Mouse (Mus musculus): Measurements from ENCODE around the gene Wwox. TPM values are rescaled to one million over a fixed set of nuclear protein-coding genes. Genes with fewer than 3 reads are reported as not detected.

Gene Wwox
- polyA plus RNA-seq, 1 experiment from 2014 or later: 16.0 TPM

GRCm38 (mm10) chr8:114681136-114681535, 241.7 kb downstream of the Wwox start:
- Histone ChIP-seq H3K27me3 (0 out of 2 replicates have a peak, but pooled peaks cover 7% of the 10 kb centered on the region), H3K4me1 (peaks cover 45% of the 10 kb centered on the region), H3K4me3 (replicated peaks) (no peak overlapping the region), H3K4me2 (no peak overlapping the region), H3K9me3 (replicated peaks) (no peaks in the 10 kb centered on the region), H3K9ac (no peak overlapping the region), H3K36me3 (no peaks in the 10 kb centered on the region), H3K27ac (peak overlapping the region; percentile 43)
- 41% methylated on average over 10 of the region's 10 CpGs for WGBS
- no peak for ATAC-seq (replicated peaks; ENCODE audit: low FRiP score)

DNA sequence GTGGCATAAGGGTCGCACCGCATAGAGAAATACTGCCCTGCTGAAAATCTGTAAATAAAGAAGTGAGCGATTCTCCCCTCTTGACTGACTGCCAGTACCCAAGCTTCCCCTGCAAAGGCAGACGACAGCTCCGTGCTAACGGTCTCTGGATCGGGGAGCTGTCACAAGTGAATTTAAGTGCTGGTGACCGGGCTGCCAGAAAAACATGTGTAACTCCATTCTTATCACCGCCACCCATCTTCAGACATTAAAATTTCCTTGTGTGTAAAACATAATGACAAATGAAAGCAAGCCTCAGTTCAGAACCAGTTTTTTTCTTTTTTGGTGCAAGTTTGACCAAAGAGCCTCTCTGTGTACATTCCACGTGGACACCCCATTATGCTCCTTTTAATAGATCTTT, 242.7 kb downstream of the Wwox start:
- WGBS: 33% methylated on average over 10 of the region's 10 CpGs
- ATAC-seq (replicated peaks; ENCODE audit: low FRiP score): no peak
- Histone ChIP-seq H3K27me3 (0 out of 2 replicates have a peak, but pooled peaks cover 7% of the 10 kb centered on the region), H3K9ac (no peak overlapping the region), H3K36me3 (no peaks in the 10 kb centered on the region), H3K4me2 (0 out of 2 replicates have a peak overlapping the region, but pooled peaks have one; percentile 14), H3K4me3 (replicated peaks) (no peak overlapping the region), H3K9me3 (replicated peaks) (no peaks in the 10 kb centered on the region), H3K27ac (no peak overlapping the region), H3K4me1 (peaks cover 43% of the 10 kb centered on the region)

GRCm38 (mm10) chr8:114684046-114684702, 244.7 kb downstream of the Wwox start:
- WGBS: 86% methylated on average over 11 of the region's 11 CpGs
- Histone ChIP-seq H3K4me3 (replicated peaks) (no peak overlapping the region), H3K27me3 (0 out of 2 replicates have a peak, but pooled peaks cover 7% of the 10 kb centered on the region), H3K9ac (no peak overlapping the region), H3K4me2 (no peak overlapping the region), H3K27ac (0 out of 2 replicates have a peak overlapping the region, but pooled peaks have one; percentile 22), H3K36me3 (no peaks in the 10 kb centered on the region), H3K9me3 (replicated peaks) (no peaks in the 10 kb centered on the region), H3K4me1 (peaks cover 33% of the 10 kb centered on the region)
- no peak for ATAC-seq (replicated peaks; ENCODE audit: low FRiP score)

- no peak overlapping the region for H3K9ac ChIP-seq
- ATAC-seq (replicated peaks; ENCODE audit: low FRiP score): no peak
- H3K4me1 ChIP-seq: peaks cover 11% of the 10 kb centered on the region
- H3K4me3 ChIP-seq (replicated peaks): no peak overlapping the region
- H3K27me3 ChIP-seq: 0 out of 2 replicates have a peak, but pooled peaks cover 4% of the 10 kb centered on the region
- no peak overlapping the region for H3K4me2 ChIP-seq
- H3K27ac ChIP-seq: no peak overlapping the region
- H3K9me3 ChIP-seq (replicated peaks): no peaks in the 10 kb centered on the region
- 82% methylated on average over 4 of the region's 4 CpGs for WGBS
- no peaks in the 10 kb centered on the region for H3K36me3 ChIP-seq
Observed at GRCm38 (mm10) chr8:114686462-114686861, 247.0 kb downstream of the Wwox start.

GRCm38 (mm10) chr8:114688732-114689131, 249.3 kb downstream of the Wwox start:
- WGBS: 78% methylated on average over 11 of the region's 11 CpGs
- ATAC-seq (replicated peaks; ENCODE audit: low FRiP score): no peak
- Histone ChIP-seq H3K4me3 (replicated peaks) (no peak overlapping the region), H3K27me3 (0 out of 2 replicates have a peak, but pooled peaks cover 4% of the 10 kb centered on the region), H3K4me1 (no peaks in the 10 kb centered on the region), H3K36me3 (no peaks in the 10 kb centered on the region), H3K9me3 (replicated peaks) (no peaks in the 10 kb centered on the region), H3K9ac (no peak overlapping the region), H3K27ac (no peak overlapping the region), H3K4me2 (no peak overlapping the region)

- Histone ChIP-seq H3K9me3 (replicated peaks) (no peaks in the 10 kb centered on the region), H3K4me1 (no peaks in the 10 kb centered on the region), H3K9ac (no peak overlapping the region), H3K27me3 (no peaks in the 10 kb centered on the region), H3K4me3 (replicated peaks) (no peak overlapping the region), H3K4me2 (no peak overlapping the region), H3K27ac (no peak overlapping the region), H3K36me3 (no peaks in the 10 kb centered on the region)
- WGBS: 70% methylated on average over 4 of the region's 4 CpGs
- ATAC-seq (replicated peaks; ENCODE audit: low FRiP score): no peak
Observed at GRCm38 (mm10) chr8:114694566-114695198, 255.2 kb downstream of the Wwox start.

DNA sequence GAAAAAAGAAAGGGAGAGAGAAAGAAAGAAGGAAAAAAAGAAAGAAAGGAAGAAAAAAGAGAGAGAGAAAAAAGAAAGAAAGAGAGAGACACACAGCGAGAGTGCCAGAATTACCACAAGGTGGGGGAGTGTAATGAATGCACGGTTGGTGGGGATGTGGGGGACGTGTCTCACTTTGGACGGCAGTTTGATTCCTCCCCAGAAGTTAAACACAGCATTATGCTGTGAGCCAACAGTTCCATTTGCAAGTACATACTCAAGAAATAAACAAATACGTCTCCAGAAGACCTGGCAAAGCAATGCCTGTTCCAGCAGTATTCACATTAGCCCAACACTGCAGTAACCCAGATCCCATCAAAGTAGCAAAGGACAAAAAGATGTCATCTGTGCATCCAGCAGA, 264.1 kb downstream of the Wwox start:
- Histone ChIP-seq H3K9me3 (replicated peaks) (no peaks in the 10 kb centered on the region), H3K27me3 (no peaks in the 10 kb centered on the region), H3K4me1 (peaks cover 19% of the 10 kb centered on the region), H3K4me2 (no peak overlapping the region), H3K9ac (no peak overlapping the region), H3K4me3 (replicated peaks) (no peak overlapping the region), H3K36me3 (no peaks in the 10 kb centered on the region), H3K27ac (no peak overlapping the region)
- 46% methylated on average over 5 of the region's 5 CpGs for WGBS
- no peak for ATAC-seq (replicated peaks; ENCODE audit: low FRiP score)

GRCm38 (mm10) chr8:114707538-114708138, 268.2 kb downstream of the Wwox start:
- H3K4me1 ChIP-seq: peaks cover 33% of the 10 kb centered on the region
- peak; percentile 89 for ATAC-seq (replicated peaks; ENCODE audit: low FRiP score)
- peak overlapping the region; percentile 81 for H3K27ac ChIP-seq
- WGBS: 7% methylated on average over 15 of the region's 15 CpGs
- no peak overlapping the region for H3K9ac ChIP-seq
- H3K4me3 ChIP-seq (replicated peaks): peak overlapping the region; percentile 25
- no peaks in the 10 kb centered on the region for H3K9me3 ChIP-seq (replicated peaks)
- 0 out of 2 replicates have a peak, but pooled peaks cover 3% of the 10 kb centered on the region for H3K36me3 ChIP-seq
- H3K4me2 ChIP-seq: peak overlapping the region; percentile 50
- no peaks in the 10 kb centered on the region for H3K27me3 ChIP-seq

- Histone ChIP-seq H3K4me1 (peaks cover 26% of the 10 kb centered on the region), H3K4me2 (no peak overlapping the region), H3K9me3 (replicated peaks) (no peaks in the 10 kb centered on the region), H3K9ac (no peak overlapping the region), H3K4me3 (replicated peaks) (no peak overlapping the region), H3K27me3 (0 out of 2 replicates have a peak, but pooled peaks cover 2% of the 10 kb centered on the region), H3K27ac (no peak overlapping the region), H3K36me3 (0 out of 2 replicates have a peak, but pooled peaks cover 3% of the 10 kb centered on the region)
- ATAC-seq (replicated peaks; ENCODE audit: low FRiP score): no peak
- 47% methylated on average over 13 of the region's 13 CpGs for WGBS
Observed at GRCm38 (mm10) chr8:114715318-114716070, 276.0 kb downstream of the Wwox start.

DNA sequence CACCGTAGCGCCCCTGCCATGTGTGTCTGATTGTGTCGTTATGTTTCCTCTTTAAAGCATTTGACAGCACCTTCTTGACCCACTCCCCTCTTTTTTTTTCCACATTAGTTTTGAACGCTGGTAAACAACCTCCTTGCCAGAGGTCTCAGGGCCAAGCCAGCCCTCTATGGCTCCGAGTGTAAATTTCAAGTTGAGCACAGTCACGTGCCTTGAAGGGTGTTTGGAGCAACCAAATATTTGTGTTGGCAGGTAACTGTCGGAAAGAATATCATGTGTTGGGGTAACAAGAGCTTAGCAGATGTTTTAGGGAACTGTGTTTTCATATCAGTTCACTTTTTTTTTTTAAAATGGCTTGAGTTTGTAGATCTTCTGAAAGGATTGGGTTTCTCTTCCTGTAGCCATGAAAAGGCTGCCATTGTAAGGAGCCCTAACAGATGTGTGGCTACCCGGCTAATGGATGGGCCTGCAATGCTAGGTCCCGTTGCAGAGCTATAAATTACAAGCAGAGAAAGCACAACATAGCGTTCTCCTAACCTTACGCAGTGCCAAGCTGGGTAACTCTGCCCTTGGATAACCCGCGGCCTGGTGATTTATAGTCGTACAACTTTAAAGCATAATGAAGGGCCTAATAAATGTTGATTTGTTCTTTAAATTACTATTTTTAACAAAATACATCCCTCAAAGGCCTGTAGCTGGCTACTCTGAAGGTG, 277.2 kb downstream of the Wwox start:
- no peaks in the 10 kb centered on the region for H3K9me3 ChIP-seq (replicated peaks)
- H3K4me1 ChIP-seq: peaks cover 26% of the 10 kb centered on the region
- H3K36me3 ChIP-seq: 0 out of 2 replicates have a peak, but pooled peaks cover 3% of the 10 kb centered on the region
- no peak overlapping the region for H3K4me2 ChIP-seq
- H3K4me3 ChIP-seq (replicated peaks): no peak overlapping the region
- WGBS: 17% methylated on average over 14 of the region's 14 CpGs
- H3K9ac ChIP-seq: no peak overlapping the region
- peak; percentile 75; the same call in 1 of the 2 replicates for ATAC-seq (replicated peaks; ENCODE audit: low FRiP score)
- 0 out of 2 replicates have a peak, but pooled peaks cover 2% of the 10 kb centered on the region for H3K27me3 ChIP-seq
- H3K27ac ChIP-seq: peak overlapping the region; percentile 54

GRCm38 (mm10) chr8:114718821-114719220, 279.4 kb downstream of the Wwox start:
- H3K9ac ChIP-seq: no peak overlapping the region
- WGBS: 86% methylated on average over 4 of the region's 4 CpGs

More at GRCm38 (mm10) chr8:114718821-114719220, 279.4 kb downstream of the Wwox start:
- Histone ChIP-seq H3K27me3 (0 out of 2 replicates have a peak, but pooled peaks cover 2% of the 10 kb centered on the region), H3K4me3 (replicated peaks) (no peak overlapping the region), H3K4me2 (no peak overlapping the region), H3K36me3 (no peaks in the 10 kb centered on the region), H3K4me1 (peaks cover 39% of the 10 kb centered on the region), H3K9me3 (replicated peaks) (no peaks in the 10 kb centered on the region), H3K27ac (no peak overlapping the region)
- ATAC-seq (replicated peaks; ENCODE audit: low FRiP score): no peak
